Mouse (Mus musculus) hindbrain, embryonic 15.5 days (tissue): ENCODE data around the gene Gan. TPM values are rescaled to one million over a fixed set of nuclear protein-coding genes. Genes with fewer than 3 reads are reported as not detected.

ENCODE experiments used
- ATAC-seq: fragments of 200-750 bp; cut with Nextera tagmentation; 2 replicates; pipeline ENCODE4 v1.8.0; 2017; ENCODE audit warnings: low read depth, moderate number of reproducible peaks, moderate TSS enrichment; ENCODE audit not compliant: low FRiP score
- H3K27ac ChIP-seq: fragments of 300-500 bp; sonication (generic); replicated peaks from 2 replicates; pipeline ENCODE4 v1.5.1; 2015; ENCODE audit warnings: mild to moderate bottlenecking, inconsistent platforms
- H3K27me3 ChIP-seq: fragments of 300-500 bp; sonication (generic); 2 replicates; pipeline ENCODE4 v1.6.1; 2015; ENCODE audit warnings: control low read depth, inconsistent platforms
- H3K36me3 ChIP-seq: fragments of 300-500 bp; sonication (generic); 2 replicates; pipeline ENCODE4 v1.6.1; 2015; ENCODE audit warnings: control low read depth, inconsistent platforms
- H3K4me1 ChIP-seq: fragments of 300-500 bp; sonication (generic); replicated peaks from 2 replicates; pipeline ENCODE4 v1.6.1; 2015; ENCODE audit warnings: control low read depth, inconsistent platforms
- H3K4me2 ChIP-seq: fragments of 300-500 bp; sonication (generic); 2 replicates; pipeline ENCODE4 v1.6.1; 2015; ENCODE audit warnings: moderate library complexity, mild to moderate bottlenecking, inconsistent platforms
- H3K4me3 ChIP-seq: fragments of 300-500 bp; sonication (generic); 2 replicates; pipeline ENCODE4 v1.5.1; 2015; ENCODE audit warnings: mild to moderate bottlenecking, inconsistent platforms
- H3K9ac ChIP-seq: fragments of 300-500 bp; sonication (generic); 2 replicates; pipeline ENCODE4 v1.6.1; 2015; ENCODE audit warnings: inconsistent platforms
- H3K9me3 ChIP-seq: fragments of 300-500 bp; sonication (generic); 2 replicates; pipeline ENCODE4 v1.6.1; 2016; ENCODE audit warnings: control low read depth, inconsistent platforms
- WGBS: fragments of 180-500 bp; shearing (Covaris S2); methylation state at CpG from one replicate; pipeline ENCODE4 v1.1.7; 2015; 5-methylcytosine and 5-hydroxymethylcytosine counted together
- polyA plus RNA-seq: library from polyadenylated mRNA; unstranded; fragments of >200 nt; fragmentation: Nextera tagmentation; extraction: Ambion mirVana; gene quantifications from 2 replicates; pipeline ENCODE4 v1.2.1, GENCODE M21; 2015

Gan gene
- polyA plus RNA-seq, 1 experiment from 2014 or later, result 3.0 TPM

DNA sequence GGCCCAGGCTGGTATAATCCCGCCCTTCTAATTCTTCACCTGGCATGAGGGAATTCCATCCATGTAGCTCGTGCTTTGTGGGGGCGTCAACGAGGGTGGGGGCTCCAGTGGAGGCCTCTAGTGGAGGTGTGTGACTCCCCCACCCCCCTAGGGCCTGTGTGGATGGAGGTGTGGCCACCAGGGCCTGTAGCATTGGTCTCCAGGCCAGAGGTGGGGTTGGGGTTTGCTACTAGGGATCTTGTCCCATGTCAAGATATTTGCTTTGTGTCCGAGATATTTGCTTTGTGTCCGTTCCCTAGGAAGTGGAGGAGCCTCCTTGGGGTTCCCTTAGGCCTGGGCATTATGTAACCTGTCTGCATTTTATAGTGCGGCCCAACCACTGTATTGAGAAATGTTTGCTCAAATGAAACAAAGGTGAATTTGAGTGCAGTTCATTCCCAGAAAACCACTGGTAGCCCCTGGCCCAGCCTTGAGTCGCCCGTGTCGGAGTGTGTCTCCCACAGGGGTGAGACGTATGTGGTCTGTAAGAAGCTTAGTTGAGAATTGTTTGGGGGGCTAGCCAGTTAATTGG is 101.6 kb downstream of the Gan start:
- Histone ChIP-seq H3K4me3 (peak overlapping the region; percentile 92), H3K27me3 (no peaks in the 10 kb centered on the region), H3K9ac (peak overlapping the region; percentile 97), H3K9me3 (no peaks in the 10 kb centered on the region), H3K27ac (peak overlapping the region; percentile 95), H3K4me2 (peak overlapping the region; percentile 83), H3K4me1 (peaks cover 54% of the 10 kb centered on the region), H3K36me3 (no peaks in the 10 kb centered on the region)
- 36% methylated on average over 11 of the region's 11 CpGs for WGBS
- ATAC-seq, result no peak

DNA sequence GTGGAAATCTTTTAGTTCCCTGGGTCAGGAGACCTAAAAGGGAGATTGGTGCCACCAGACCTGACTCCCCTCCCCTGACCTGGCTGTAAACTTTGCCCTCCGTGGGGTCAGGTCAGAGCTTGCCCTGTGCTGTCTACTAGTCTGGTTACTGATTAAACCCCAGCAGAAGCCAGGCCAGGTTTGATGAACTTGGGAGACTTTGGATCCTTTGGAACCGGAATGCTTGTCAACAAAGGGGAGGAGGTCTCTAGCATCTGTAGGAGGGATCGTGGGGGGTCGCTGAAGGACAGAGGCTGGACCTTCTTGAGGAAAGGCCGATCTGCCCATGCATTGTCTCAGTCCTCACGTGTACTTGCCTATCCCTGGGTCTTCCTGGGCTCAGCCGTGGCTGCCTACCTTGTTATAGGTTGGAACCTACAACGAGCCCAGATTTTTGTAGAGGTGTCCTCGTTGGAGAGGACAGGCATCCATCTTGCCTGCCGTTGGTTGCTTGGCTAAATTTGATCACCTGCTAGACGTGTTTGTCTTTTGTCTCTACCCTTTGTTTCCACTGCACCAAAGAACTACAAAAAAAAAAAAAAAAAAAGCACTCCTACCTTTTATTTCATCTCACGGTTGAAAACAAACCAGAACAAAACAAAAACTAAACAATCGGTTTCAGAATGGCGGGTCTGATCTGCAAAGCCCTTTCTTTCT is 102.4 kb downstream of the Gan start:
- WGBS, result 12% methylated on average over 14 of the region's 14 CpGs
- no peak for ATAC-seq
- no peaks in the 10 kb centered on the region for H3K27me3 ChIP-seq
- H3K4me2 ChIP-seq, result peak overlapping the region; percentile 83
- H3K9ac ChIP-seq, result peak overlapping the region; percentile 97
- H3K36me3 ChIP-seq, result no peaks in the 10 kb centered on the region
- peak overlapping the region; percentile 92 for H3K4me3 ChIP-seq
- H3K4me1 ChIP-seq, result peaks cover 59% of the 10 kb centered on the region
- H3K27ac ChIP-seq, result peak overlapping the region; percentile 95
- no peaks in the 10 kb centered on the region for H3K9me3 ChIP-seq

DNA sequence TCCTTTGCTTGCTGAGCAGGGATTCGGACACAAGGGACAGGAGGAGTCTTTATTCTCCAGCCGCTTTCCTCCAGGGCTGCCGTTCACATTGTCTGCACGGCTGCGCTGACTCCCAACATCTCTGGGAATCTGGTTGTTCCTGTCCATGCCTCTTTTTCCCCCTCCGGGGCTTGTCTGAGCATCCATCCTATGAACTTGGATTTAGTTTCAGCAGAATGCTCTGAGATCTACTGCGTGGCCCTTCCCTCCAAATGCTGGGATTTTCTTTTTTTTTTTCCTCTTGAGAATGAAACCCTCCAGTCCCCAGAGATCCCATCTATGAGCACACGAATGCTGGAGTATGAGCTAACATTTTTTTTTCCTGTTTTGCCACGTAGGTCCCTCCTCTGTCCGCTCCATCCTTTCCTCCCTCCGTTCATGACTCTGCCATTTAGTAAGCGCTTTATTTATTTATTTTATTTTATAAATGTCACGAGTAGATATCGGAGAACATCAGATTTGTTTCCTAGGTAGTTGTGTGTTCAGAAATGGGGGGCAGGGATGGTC is 103.1 kb downstream of the Gan start:
- Histone ChIP-seq H3K4me3 (peak overlapping the region; percentile 92), H3K4me1 (peaks cover 56% of the 10 kb centered on the region), H3K4me2 (peak overlapping the region; percentile 83), H3K27ac (peak overlapping the region; percentile 95), H3K9ac (peak overlapping the region; percentile 97), H3K27me3 (no peaks in the 10 kb centered on the region), H3K9me3 (no peaks in the 10 kb centered on the region), H3K36me3 (no peaks in the 10 kb centered on the region)
- no peak for ATAC-seq
- WGBS, result 17% methylated on average over 14 of the region's 14 CpGs

DNA sequence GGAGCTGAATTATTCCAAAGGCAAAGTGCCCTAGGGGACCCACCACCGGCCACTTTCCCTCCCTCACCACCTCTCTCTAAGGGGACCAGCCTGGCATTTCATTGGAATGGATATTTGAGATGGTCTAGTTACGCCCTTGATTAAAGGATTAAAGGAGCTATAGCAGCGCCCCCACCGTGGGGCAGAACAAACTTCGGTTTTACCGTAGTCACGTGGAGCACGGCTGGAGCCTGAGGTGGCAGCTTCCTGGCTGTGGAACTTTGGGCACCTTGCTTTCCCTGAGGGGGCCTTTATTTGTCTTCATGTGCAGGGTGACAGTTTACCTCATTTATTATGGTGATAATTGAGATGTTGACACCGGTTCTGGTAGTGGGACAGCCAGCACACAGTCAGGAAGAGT is 103.8 kb downstream of the Gan start:
- Histone ChIP-seq H3K36me3 (no peaks in the 10 kb centered on the region), H3K27me3 (no peaks in the 10 kb centered on the region), H3K9me3 (no peaks in the 10 kb centered on the region), H3K9ac (peak overlapping the region; percentile 97), H3K4me3 (peak overlapping the region; percentile 92), H3K27ac (peak overlapping the region; percentile 95), H3K4me1 (peaks cover 57% of the 10 kb centered on the region), H3K4me2 (peak overlapping the region; percentile 83)
- ATAC-seq, result no peak
- 13% methylated on average over 9 of the region's 9 CpGs for WGBS

DNA sequence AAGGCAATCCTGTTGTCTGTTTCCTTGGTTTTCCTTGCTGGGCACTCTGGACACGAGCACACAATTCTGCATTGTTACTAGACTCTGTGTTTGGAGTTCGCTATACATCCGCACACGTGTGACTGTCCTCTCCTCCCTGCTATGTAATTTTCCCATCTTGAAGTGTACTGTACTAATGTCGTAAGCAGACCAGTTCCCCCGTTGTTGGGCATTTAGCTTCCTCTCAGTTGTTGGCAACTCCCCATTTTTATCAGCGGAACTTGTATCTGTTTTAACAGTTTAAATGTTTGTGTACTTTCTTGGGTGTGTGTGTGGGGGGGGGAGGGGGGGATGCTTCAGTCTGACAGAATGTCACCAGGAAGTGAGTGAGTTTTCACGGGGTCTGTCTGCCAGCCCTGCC is 104.8 kb downstream of the Gan start:
- peaks cover 65% of the 10 kb centered on the region for H3K4me1 ChIP-seq
- no peak overlapping the region for H3K9ac ChIP-seq
- H3K27me3 ChIP-seq, result no peaks in the 10 kb centered on the region
- no peak overlapping the region for H3K27ac ChIP-seq
- no peak overlapping the region for H3K4me3 ChIP-seq
- no peaks in the 10 kb centered on the region for H3K36me3 ChIP-seq
- H3K4me2 ChIP-seq, result no peak overlapping the region
- no peak for ATAC-seq
- 59% methylated on average over 8 of the region's 8 CpGs for WGBS
- H3K9me3 ChIP-seq, result no peaks in the 10 kb centered on the region

DNA sequence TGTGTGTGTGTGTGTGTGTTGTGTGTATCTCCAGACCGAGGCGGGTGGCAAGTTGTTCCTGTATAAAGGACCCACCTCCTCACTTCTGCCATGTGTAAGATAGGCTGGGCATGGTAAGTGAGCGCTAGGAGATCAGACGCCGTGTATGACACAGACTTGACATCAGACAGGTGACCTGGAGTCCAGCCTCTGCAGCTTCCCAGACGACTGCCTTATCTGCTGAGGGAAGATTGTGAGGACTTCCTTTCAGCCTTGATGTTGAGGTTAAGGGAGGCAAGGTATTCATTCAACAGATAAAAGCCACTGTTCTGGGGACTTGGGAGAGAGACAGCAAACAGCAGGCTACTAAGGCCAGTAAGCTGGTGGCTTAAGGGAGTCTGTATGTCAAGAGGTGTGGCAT is 105.5 kb downstream of the Gan start:
- no peak overlapping the region for H3K9ac ChIP-seq
- ATAC-seq, result no peak
- H3K4me2 ChIP-seq, result no peak overlapping the region
- no peaks in the 10 kb centered on the region for H3K9me3 ChIP-seq
- 65% methylated on average over 6 of the region's 6 CpGs for WGBS
- no peaks in the 10 kb centered on the region for H3K27me3 ChIP-seq
- no peaks in the 10 kb centered on the region for H3K36me3 ChIP-seq
- H3K4me3 ChIP-seq, result no peak overlapping the region
- no peak overlapping the region for H3K27ac ChIP-seq
- H3K4me1 ChIP-seq, result peaks cover 68% of the 10 kb centered on the region

DNA sequence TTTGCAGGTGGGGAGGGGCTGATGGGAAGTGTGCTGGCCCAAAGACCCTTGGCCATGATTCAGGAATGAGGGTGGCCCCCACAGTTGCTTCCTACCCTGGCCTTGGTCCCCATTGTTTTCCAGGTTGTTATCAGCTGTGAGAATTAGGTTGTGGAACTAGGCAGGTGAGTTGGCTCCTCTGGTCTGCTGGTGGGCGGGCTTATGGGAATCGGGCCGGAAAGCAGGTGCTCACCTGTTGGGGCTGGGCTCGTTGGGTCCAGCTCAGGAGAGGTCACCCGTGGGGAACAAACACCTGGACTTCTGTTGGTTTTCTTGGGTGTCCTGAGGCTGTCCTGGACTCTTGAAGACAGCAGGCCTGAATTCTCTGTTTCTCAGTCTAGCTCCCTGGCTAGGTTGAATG is 107.1 kb downstream of the Gan start:
- no peak for ATAC-seq
- no peak overlapping the region for H3K4me3 ChIP-seq
- peaks cover 56% of the 10 kb centered on the region for H3K4me1 ChIP-seq
- no peaks in the 10 kb centered on the region for H3K36me3 ChIP-seq
- H3K9ac ChIP-seq, result no peak overlapping the region
- no peak overlapping the region for H3K4me2 ChIP-seq
- 96% methylated on average over 5 of the region's 5 CpGs for WGBS
- no peak overlapping the region for H3K27ac ChIP-seq
- no peaks in the 10 kb centered on the region for H3K9me3 ChIP-seq
- H3K27me3 ChIP-seq, result no peaks in the 10 kb centered on the region

Other genes starting within 250 kb of the Gan start
- gene Cmc2, start 236.7 kb upstream of the Gan start, polyA plus RNA-seq, result 28.3 and 35.3 TPM in 2 replicates
- gene Cenpn, start 236.4 kb upstream of the Gan start, polyA plus RNA-seq, result 10.1 and 11.1 TPM in 2 replicates
- 19.3 and 22.7 TPM in 2 replicates for gene Atmin, start 214.7 kb upstream of the Gan start, polyA plus RNA-seq
- gene 1700030J22Rik, start 179.2 kb upstream of the Gan start, polyA plus RNA-seq, result 8.1 and 8.5 TPM in 2 replicates
- 96.8 and 99.1 TPM in 2 replicates for gene Gcsh, start 164.6 kb upstream of the Gan start, polyA plus RNA-seq
- 0.04 and 0.16 TPM in 2 replicates for gene Pkd1l2, start 75.7 kb upstream of the Gan start, polyA plus RNA-seq
- 0.21 and 0.32 TPM in 2 replicates for gene Bco1, start 62.3 kb upstream of the Gan start, polyA plus RNA-seq
- 184 and 203 TPM in 2 replicates for gene Cmip, start 98.9 kb downstream of the Gan start, polyA plus RNA-seq